Mouse (Mus musculus) 416B (cell line): Measurements from ENCODE around the gene Smim6.

Source experiments
- DNase-seq: peaks from one replicate; pipeline ENCODE4 v3.0.0; 2011; ENCODE audit warnings: low read depth

The Smim6 gene

GRCm38 (mm10) chr11:115900561-115901337 is 11.1 kb upstream of the Smim6 start:
- no peak for DNase-seq

- DNase-seq: peak; percentile 23
Observed at GRCm38 (mm10) chr11:115901338-115902161, 10.3 kb upstream of the Smim6 start.

GRCm38 (mm10) chr11:115902177-115902576 is 9.6 kb upstream of the Smim6 start:
- no peak for DNase-seq

- peak; percentile 77 for DNase-seq
Observed at GRCm38 (mm10) chr11:115902831-115903230, 9.0 kb upstream of the Smim6 start.

- DNase-seq: no peak
Observed at GRCm38 (mm10) chr11:115903384-115904230, 8.2 kb upstream of the Smim6 start.

- no peak for DNase-seq
Observed at GRCm38 (mm10) chr11:115904231-115904955, 7.4 kb upstream of the Smim6 start.

- DNase-seq: no peak
Observed at GRCm38 (mm10) chr11:115904956-115905790, 6.6 kb upstream of the Smim6 start.

- DNase-seq: no peak
Observed at GRCm38 (mm10) chr11:115906116-115906515, 5.7 kb upstream of the Smim6 start.

- no peak for DNase-seq
Observed at GRCm38 (mm10) chr11:115906521-115906920, 5.3 kb upstream of the Smim6 start.

GRCm38 (mm10) chr11:115911134-115911561 is 669 bp upstream of the Smim6 start:
- DNase-seq: peak; percentile 24

- no peak for DNase-seq
Observed at GRCm38 (mm10) chr11:115916579-115916978, 4.8 kb downstream of the Smim6 start.

GRCm38 (mm10) chr11:115918637-115919036 is 6.8 kb downstream of the Smim6 start:
- DNase-seq: no peak

- no peak for DNase-seq
Observed at GRCm38 (mm10) chr11:115919073-115919472, 7.3 kb downstream of the Smim6 start.

- DNase-seq: peak; percentile 80
Observed at GRCm38 (mm10) chr11:115920110-115920818, 8.4 kb downstream of the Smim6 start.

GRCm38 (mm10) chr11:115921986-115922385 is 10.2 kb downstream of the Smim6 start:
- DNase-seq: no peak

GRCm38 (mm10) chr11:115929031-115929430 is 17.2 kb downstream of the Smim6 start:
- DNase-seq: no peak

- DNase-seq: no peak
Observed at GRCm38 (mm10) chr11:115929818-115930217, 18.0 kb downstream of the Smim6 start.

- no peak for DNase-seq
Observed at GRCm38 (mm10) chr11:115931235-115931634, 19.4 kb downstream of the Smim6 start.

GRCm38 (mm10) chr11:115933108-115933746 is 21.4 kb downstream of the Smim6 start, which contains the start of the genes Sap30bp and Recql5:
Sap30bp (plus strand) TSS chr11:115933282.
Recql5 (minus strand) TSS chr11:115933477.
- DNase-seq: peak; percentile 99
